Mouse (Mus musculus): ENCODE data around the gene Sorbs1.

DNA sequence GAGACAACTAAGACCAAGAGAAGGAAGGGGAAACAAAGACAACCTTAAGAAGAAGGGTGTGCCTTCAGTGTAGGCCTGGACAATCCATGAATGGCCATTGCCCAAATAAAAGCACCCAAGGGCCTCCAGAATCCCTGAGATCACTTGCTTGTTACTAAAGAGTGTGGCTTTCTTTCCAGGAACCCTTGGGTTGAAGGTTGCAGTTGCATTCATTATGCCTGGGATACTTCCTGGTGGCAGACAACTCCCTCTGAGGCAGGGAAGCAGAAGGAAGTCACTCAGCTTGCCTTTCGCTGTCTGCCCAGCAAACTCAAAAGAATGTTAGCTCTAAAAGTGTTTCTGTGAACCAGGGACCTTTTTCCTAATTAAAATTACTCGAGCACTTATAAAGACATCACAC is 164.9 kb downstream of the Sorbs1 start:
- TF ChIP-seq CTCF (IDR thresholded peaks at IDR 0.05; ENCODE audit: low read depth) (no peak), EP300 (IDR thresholded peaks at IDR 0.05; ENCODE audit: low read depth) (no peak)
